Mouse (Mus musculus): Measurements from ENCODE around the gene Wipf1.

DNA sequence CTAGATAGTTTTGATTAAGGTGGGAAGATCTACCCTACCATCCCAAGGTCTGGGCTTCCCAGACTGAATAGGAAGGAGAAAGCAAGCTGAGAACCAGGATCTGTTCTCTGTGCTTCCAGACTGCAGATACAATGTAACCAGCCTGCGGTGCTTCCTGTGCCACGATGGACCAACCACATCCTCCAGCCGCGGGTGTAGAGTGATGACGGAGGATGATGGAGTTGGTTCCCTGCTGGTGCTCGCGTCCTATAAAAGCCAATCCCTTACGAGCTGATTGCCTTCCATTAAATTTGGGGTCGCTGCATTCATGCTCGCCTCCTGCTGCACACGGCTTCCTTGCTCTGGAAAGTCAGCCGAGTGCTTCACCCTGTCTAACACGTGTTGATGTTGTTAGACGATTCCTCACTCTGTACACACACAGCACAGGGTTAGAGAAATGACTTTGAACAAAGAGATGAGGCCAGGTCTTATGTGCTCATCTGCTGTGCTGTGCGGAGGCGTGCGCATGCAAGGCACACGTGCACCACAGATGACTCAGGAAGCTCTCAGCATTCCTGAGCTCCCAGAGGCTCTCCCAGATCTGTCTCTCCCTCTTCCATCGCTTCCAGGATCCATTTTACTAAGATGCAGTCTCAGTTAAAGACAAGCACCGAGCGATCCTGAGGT, 100.6 kb downstream of the Wipf1 start:
- TF ChIP-seq CTCF (IDR thresholded peaks at IDR 0.05; ENCODE audit: borderline replicate concordance, control insufficient read depth, extremely low read depth, insufficient read depth, low read length, poor library complexity): no peak
- TF ChIP-seq POLR2A (IDR thresholded peaks at IDR 0.05; ENCODE audit: control insufficient read depth, extremely low read depth, insufficient read depth, low read length, poor library complexity): no peak
